Mouse (Mus musculus): Measurements from ENCODE around the gene Kirrel3.

The Kirrel3 gene

DNA sequence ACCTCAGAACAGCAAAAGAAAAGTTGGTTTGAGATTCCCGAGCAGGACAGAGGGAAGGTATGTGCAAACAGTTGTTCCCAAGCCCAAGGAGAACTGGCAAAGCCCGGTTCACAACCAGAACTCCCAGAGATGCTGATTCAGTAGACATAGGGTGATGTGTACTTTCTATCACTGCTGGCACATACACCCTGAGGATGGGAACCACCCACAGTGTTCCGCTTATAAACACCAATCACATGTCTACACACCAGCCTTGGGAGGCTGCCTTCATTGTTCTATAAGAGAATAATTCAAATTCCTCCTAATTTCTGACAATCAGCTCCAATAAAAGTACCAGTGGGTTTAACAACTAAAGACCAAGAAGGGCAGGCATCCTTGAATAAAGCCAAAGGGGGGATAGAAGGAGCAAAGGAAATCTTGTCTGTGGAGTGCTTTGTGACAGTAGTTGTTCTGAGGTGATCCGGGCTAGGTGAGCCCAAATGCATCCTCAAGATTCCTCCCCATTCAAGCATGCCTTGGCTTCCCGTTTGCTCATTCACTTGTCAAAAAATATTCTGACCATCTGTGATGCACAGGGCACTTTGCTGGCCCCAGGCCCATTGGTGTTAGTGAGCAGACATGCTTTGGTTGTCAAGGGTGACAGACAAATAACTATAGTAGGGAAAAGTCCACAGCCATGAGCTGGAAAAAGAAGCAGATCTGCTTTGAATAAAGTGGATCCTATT is 266.5 kb downstream of the Kirrel3 start:
- no peak for DNase-seq (ENCODE audit: low spot score in 2 of 2)

DNA sequence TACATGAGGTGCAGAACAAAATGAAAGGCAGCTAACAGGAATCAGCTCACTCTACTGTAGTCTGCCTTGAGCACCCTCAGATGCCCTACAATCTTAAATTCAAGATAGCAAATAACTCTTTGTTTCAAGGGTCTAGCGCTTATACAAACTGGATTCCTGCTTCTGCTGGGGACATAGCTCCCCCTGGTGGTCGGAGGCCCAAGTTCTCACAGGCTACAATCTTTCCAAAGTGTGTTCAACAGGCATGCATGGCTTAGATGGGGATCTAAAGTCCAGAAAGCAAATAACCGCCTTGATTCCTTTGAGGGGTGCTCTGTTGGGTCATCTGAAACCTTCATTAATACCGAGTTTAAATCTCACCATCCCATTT is 267.1 kb downstream of the Kirrel3 start:
- peak; percentile 20 to 67 for DNase-seq (ENCODE audit: low spot score in 2 of 2)

DNA sequence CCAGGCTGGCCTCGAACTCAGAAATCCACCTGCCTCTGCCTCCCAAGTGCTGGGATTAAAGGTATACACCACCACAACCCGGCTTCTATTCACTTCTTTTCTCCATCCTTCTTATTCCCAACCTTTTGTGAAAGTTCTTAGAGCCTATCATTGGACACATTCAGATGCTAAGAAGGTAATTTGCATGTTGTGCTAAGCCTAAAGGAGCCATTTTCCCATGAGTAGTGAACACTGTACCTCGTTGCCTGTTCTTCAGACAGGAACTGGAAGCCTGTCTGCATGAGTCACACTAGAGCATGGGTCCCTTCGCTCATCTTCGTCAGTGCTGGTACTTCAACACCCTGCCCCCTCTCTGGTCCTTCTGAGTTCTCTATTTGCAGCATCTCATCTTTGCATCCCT is 268.2 kb downstream of the Kirrel3 start:
- DNase-seq (ENCODE audit: low spot score in 2 of 2) = no peak

DNA sequence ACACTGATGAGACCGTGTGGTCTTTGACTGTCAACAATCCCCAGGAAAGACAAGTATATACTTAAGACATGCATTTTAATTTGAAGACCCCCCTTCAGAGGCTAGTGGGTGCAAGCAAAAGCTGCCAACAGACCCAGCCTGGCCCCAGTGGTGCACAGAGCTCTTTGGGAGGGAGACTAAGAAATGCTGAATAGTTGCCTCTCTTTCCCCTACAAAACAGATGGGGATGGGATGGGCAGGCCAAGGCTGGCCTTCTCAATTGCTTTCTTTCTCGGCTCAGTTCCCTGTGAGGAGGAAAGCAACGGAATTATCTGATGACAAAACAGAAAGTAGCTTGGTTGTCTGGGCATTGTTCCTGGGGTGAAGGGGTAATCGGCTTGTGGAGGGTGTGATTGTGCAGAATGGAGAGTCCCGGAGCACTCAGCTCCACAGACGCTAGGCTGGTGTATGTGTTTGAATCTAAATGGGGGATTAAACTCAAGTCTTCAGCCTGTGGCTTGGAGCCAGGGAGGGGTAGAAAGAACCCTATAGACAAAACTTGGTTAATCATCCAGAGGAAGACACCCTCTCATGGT is 268.9 kb downstream of the Kirrel3 start:
- no peak for DNase-seq (ENCODE audit: low spot score in 2 of 2)

DNA sequence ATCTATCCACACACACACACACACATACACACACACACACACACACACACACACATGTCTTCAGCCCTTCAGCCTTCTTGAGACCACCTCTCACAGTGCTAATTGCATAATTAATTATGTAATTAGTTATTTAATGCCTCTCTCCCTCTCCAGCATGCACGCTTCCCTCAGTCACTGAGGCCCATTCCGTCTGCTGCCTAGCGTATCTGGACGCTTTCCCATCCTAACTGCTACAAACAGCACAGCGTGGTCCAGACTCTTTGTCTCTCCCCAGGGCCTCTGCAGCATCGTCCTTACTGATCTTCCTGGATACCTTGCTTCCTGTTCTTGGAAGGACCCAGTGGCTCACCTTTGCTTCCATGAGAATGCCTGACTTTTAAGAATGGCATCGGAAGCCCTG is 270.4 kb downstream of the Kirrel3 start:
- no peak for DNase-seq (ENCODE audit: low spot score in 2 of 2)

DNA sequence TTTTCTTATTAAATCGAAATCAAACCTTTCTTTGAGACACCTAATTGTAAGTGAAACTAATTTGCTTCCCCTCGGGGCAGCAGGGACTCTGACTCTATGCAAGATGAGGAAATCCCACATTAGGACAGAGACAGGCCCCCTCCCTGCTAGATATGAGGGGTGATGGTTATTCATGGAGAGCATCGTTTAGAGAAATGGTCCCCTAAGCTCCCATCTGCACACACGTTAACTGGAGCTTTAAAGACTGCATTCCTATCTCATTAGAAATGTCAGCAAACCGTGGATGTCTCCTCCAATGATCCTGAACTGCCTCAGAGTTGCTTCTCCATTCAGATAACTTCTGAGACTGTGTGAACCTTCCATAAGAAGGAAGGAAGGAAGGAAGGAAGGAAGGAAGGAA is 273.2 kb downstream of the Kirrel3 start:
- DNase-seq (ENCODE audit: low spot score in 2 of 2) = no peak

DNA sequence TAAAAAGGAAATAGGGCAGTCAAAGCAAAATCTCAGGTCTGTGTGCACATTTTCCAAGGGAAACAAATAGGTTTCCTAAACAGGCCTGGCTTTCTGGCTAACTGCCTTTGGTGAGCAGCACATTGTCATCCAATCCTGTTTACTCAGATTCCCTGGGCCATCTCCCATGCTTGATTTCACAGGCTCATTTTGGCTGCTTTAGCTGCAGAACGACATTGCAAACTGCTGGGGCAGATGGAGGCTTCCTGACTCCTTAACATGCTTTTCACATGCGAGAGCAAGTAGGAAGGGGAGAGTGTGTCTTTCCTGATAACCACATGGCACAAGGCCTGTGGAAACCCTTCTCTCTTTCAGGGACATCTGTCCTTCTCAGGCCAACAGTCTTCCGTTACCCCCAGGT is 274.8 kb downstream of the Kirrel3 start:
- no peak for DNase-seq (ENCODE audit: low spot score in 2 of 2)

DNA sequence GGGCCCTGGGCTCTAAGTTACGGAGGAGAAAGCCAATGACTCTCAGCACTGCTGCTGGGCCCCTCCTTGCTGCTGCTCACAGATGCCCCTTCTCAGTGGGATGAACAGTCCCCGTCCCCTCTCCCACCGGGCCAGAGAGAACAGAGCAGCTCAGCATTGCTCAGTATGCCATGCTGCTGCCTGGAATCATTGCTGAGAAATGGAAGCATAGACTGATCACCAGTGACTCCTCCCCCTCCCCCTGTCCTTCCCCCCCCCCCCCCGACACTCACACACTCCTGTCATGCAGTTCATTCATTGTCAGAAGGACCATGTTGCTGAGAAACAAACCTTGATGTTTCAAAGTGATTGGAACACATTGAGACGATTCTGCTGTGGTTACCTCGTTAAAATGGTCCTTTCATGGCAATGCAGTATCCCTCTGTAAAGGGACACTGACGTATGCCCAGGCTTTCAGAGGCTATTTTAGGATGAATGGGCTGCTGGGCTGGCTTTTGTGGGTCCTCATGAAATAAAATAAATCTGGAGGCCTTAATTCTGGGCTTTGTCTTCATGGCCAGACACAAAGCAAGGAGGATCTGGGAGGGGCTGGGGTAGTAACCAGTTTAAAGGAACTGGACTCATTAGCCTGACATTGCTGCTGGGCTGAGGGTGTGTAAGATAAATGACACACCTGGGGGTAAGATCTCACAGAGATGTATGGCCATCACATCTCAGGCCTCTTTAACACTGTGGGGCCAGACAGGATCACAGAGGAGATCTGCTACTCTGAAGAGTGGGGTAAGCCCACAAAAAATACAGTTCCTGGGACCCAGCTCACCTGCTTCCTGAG is 281.3 kb downstream of the Kirrel3 start:
- no peak for DNase-seq (ENCODE audit: low spot score in 2 of 2)

DNA sequence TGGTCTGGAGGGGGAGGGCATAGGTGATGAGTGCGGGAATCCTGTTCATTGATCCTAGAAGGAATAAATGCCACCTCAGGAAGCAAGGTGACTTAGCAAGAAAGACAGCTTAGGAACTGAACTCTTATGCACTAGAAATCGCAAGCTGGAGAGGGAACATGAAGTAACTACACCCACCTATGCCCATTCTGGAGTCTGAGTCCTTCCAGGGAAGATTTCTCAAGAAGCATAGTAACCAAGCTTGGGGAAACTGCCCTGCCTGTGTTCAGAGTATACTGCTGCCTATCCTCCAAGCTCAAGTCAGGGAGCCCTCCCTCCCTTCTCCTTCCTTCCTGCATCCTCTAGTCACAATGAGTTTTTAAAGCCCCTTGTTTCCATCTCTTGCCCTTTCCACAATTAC is 283.3 kb downstream of the Kirrel3 start:
- no peak for DNase-seq (ENCODE audit: low spot score in 2 of 2)

DNA sequence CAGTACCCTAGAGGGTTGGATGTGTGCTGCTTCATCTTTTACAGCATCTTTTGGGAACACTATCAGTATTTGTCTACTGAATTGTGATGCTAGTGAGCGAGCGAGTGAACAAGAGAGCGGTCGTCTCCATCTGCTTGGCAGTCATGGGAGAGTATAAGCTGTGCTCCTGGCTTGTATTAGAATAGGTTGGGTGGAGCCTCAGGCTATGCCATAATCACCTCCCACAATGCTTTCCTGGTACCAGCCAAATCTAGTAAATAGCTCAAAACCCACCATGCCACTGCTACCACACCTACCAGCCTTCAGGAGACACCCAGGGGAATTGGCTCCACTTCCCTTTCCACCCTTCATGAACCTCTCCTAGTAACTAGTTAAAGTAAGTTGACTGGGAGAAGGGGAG is 285.3 kb downstream of the Kirrel3 start:
- DNase-seq (ENCODE audit: low spot score in 2 of 2) = no peak

DNA sequence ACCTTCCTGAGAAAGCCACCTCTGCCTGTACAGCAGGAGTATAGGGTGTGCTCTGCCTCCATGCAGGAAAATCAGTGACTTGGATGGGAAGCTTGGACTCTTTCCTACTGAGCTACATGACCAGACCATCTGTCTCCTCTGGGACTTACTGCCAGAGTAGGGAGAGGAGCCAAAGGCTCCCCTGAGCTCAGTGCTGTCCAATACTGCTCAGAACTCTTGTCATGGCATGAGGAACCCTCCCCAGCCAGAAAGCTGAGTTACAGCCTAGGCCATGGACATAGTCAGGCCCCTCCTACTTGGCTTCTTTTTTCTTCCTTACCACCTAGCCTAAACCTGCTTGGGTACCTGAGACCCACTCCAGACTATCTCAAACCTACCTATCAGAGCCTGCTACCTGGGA is 285.7 kb downstream of the Kirrel3 start:
- DNase-seq (ENCODE audit: low spot score in 2 of 2) = no peak

DNA sequence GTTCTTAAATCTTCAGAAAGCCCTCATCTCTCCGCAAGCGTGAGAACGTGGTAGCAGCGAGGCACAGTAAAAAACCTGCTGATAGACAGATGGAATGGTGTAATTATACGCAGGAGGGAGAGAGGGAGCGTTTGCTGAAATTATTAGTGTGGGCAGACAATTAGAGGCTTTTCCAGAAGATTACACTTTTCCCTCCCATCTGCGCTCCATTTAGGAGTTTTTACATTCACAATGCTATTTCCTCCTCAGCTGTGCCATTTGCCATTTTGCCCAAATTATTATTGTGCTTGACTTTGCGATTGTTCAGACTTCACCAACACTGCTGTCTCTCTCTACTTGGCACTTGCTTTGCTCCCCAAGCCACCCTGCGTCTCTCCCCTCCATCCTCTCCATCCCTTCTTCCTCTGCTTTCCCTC is 286.3 kb downstream of the Kirrel3 start:
- no peak for DNase-seq (ENCODE audit: low spot score in 2 of 2)

DNA sequence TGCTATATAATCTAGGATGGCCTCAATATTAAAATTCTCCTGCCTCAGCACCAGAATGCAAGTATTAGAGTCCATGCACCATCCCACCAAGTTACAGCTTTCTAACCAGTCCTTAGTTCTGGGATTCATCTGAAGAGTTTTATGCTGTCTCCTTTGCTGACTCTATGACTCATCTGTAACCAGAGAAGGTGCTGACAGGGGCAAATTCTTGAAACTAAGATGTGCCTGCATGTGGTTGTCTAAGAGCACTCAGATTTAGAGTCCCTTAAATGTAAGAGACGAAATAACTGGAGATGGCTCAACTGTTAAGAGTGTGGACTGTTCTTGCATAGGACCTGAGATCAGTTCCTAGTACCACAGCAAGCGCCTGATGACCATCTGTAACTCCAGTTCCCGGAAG is 295.7 kb downstream of the Kirrel3 start:
- DNase-seq (ENCODE audit: low spot score in 2 of 2) = no peak

DNA sequence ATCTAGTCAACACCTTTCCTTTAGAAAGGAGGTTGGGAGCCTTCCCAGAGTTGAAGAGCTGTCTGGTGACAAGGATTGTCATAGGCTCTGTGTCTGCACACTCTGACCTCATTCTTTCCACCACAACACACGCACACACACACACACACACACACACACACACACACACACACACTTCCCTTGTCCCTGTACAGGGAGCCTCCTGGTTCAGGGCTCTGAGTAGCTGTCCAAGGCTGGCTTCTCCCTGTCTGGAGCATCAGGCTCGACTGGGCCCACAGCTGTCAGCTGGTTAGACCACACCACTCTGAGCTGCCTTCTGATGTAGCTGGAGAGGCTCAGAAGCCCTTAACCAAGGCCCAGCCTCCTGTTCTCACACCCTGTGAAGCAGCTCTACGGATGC is 302.2 kb downstream of the Kirrel3 start:
- DNase-seq (ENCODE audit: low spot score in 2 of 2) = no peak

DNA sequence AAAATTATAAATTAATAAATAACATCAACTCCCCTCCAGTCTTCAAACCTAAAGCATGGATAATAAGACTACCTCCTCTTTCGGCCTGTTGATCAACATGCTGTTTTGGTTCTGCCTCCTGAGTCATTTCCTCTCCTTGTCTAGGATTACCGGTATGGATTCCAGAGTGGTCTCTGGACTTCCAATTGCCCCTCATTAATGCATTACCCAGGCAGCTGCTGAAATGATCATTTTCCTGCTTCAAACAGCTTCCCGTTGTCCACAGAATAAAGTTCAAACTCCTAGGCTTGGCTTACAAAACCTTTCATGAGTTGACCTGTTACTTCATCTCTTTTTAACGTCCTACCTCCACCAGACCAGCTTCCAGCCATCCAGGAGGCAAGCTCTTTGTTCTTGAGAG is 309.5 kb downstream of the Kirrel3 start:
- no peak for DNase-seq (ENCODE audit: low spot score in 2 of 2)

DNA sequence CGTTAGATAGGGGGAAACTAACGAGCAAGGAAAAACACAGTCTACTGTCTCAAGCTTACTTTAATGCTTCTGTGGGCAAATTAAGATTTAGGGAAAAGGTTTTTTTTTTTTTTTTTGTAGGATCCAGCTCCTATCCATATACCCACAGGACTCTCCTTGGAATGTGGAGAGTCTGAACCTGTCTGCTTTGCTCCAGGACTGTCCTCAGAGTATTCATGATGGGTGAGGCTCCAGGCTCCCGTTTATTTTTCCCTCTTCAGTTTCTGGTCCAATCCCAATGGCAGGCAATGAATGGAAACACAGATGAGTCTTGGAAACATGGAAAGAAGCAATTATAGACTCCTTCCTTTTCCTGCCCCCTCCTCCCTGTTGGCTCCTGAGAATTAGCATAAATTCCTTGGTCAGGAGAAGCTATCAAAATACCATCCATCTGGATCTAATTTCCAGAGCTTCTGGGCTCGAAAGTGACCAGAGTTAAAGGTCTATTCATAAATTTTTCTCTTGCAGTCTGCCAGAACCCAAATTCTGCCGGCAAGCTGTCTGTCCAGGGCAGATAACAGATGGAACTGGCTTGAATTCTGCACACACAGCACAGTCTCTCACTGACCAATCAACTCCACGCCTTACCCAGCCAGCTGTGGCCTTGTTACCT is 312.1 kb downstream of the Kirrel3 start:
- DNase-seq (ENCODE audit: low spot score in 2 of 2) = no peak

DNA sequence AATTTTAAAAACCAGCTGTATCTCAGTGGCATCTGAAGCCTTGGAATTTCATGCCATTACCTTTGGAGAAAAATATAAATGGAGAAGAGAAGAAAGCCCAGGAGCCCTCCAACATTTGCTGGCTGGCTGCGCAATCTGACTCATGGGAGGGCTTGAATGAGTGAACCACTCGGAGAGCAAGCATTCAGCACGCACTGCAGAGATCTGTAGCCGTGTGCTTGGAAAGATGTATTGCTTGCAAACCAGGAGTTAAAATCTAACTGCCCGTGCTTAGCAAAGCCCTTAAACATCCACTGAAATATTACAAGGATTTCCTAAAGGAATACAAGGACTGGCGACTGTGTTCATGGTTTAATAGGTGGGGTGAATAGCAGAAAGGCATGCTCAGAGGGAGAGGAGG is 316.0 kb downstream of the Kirrel3 start:
- no peak for DNase-seq (ENCODE audit: low spot score in 2 of 2)

DNA sequence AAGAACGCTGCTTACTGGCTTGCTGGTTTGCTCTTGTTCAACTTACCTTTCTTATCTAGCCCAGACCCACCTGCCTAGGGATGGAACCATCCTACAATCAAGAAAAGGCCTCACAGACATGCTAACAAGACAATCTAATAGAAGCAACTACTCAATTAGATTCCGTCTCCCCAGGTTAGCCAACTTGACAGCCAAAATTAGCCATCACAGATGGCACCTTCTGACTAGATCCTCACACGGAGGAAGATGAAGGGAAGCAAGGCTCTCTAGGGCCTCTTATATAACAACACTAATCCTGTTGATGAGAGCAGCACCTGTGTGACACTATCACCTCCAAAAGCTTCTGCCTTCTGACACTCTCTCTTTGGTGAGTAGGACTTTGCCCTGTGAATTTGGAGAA is 321.2 kb downstream of the Kirrel3 start:
- DNase-seq (ENCODE audit: low spot score in 2 of 2) = no peak

DNA sequence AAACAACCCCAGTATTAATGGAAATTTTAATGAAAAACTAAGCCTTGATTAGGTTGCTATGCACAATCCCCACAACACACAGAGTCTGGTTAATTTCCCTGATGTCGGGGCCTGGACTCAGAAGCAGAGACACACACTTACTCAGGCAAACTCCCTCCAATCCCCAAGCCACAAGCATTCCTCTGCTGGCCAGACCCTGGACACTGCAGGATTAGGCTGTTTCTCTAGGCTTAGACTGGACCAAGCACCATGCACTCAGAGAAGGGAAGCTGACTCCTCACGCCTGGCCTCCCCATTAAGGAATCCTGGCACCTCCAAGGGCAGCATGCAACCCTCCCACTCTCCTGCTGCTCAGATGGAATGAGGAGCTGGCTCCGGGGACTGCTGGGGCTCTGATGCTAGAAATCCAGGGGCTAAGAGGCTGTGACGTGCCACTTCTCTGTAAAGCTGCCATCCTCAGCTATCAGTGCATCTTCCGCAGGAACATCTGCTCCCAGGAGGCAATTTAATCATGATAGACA is 324.4 kb downstream of the Kirrel3 start:
- no peak for DNase-seq (ENCODE audit: low spot score in 2 of 2)

DNA sequence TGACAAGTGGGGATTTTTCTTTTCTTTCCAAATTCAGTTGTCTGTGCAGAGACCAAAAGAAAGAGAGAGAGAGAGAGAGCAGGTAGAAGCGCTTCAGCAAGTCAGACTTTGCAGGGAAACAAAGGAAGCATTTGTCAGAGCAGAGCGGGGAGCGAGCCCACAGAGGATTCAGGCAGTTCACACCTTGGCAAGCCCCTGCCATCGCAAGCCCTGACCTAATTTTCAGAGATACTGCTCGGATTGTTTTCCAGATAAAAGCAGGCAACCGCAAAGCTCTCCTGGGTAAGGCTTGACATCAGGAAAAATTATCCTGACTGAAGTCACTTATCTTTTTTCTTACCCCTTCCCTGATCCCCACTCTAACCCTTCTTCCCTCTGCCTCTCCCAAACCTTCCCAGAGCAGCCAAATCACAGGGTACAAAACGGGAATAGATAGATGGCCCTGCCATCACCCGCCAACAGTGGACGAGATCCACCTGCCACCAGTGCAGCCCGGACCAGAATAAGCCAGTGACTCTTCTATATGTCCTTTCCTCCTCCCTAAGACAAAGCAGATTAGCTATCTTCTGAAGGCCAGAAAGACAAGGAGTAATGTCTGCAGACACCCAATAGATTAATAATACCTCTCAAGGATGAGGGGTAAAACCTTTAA is 332.8 kb downstream of the Kirrel3 start:
- DNase-seq (ENCODE audit: low spot score in 2 of 2) = no peak

DNA sequence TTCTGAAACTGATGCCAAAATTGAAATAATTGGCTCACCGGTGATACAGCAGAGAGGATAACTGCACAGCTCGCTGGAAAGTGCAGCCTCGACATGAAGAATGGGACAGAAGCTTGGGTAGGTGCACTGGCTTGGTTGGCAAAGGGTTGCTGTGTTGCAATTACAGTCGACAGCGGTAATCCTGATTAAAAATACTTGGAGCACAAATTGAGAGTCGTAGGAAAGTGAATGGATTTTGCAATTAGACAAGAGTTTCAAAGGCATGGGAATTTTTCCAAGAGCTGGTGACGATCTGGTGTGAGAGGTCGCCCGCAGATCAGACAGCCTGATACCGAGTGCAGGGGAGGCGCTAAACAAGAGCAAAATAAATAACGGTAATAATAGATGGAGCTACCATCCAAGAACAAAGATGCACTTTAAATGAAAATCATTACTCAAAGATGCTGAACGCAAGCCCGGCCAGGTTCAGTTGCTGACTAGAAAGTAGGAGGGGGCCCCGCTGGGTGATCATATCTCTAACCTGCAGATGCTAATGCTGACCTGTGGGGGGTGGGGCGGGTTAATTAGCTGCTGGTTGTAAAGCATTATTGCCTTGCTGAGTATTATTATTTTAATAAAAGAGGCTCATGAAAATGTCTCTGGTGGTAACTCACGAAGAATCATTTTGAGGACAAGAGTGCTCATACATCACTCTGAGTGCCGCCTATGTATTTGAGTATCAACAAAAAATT is 338.8 kb downstream of the Kirrel3 start:
- DNase-seq (ENCODE audit: low spot score in 2 of 2) = no peak

All from spleen, postnatal 10 days (tissue).